Mouse (Mus musculus): ENCODE measurements around the gene B230118H07Rik. TPM values are rescaled to one million over a fixed set of nuclear protein-coding genes. Genes with fewer than 3 reads are reported as not detected.
A peak's percentile ranks its signal among the peaks of the same experiment; 100 is the strongest.

Gene B230118H07Rik
- polyA plus RNA-seq, 1 experiment from 2014 or later, result 64.1 TPM

GRCm38 (mm10) chr2:101597186-101597585 lies 52.1 kb downstream of the B230118H07Rik start:
- Histone ChIP-seq H3K4me1 (peaks cover 58% of the 10 kb centered on the region), H3K36me3 (no peaks in the 10 kb centered on the region), H3K27ac (replicated peaks) (no peak overlapping the region), H3K9me3 (replicated peaks) (no peaks in the 10 kb centered on the region), H3K27me3 (ENCODE audit: low read depth, poor library complexity, severe bottlenecking) (no peaks in the 10 kb centered on the region), H3K4me3 (no peak overlapping the region)
- DNase-seq (ENCODE audit: low spot score), result no peak

- H3K36me3 ChIP-seq, result no peaks in the 10 kb centered on the region
- no peak for DNase-seq (ENCODE audit: low spot score)
- no peak overlapping the region for H3K27ac ChIP-seq (replicated peaks)
- H3K9me3 ChIP-seq (replicated peaks), result no peaks in the 10 kb centered on the region
- 92% methylated on average over 5 of the region's 5 CpGs for WGBS
- H3K4me3 ChIP-seq, result no peak overlapping the region
- H3K27me3 ChIP-seq (ENCODE audit: low read depth, poor library complexity, severe bottlenecking), result no peaks in the 10 kb centered on the region
- H3K4me1 ChIP-seq, result peaks cover 59% of the 10 kb centered on the region
Measured at GRCm38 (mm10) chr2:101594681-101595080, 54.7 kb downstream of the B230118H07Rik start.

DNA sequence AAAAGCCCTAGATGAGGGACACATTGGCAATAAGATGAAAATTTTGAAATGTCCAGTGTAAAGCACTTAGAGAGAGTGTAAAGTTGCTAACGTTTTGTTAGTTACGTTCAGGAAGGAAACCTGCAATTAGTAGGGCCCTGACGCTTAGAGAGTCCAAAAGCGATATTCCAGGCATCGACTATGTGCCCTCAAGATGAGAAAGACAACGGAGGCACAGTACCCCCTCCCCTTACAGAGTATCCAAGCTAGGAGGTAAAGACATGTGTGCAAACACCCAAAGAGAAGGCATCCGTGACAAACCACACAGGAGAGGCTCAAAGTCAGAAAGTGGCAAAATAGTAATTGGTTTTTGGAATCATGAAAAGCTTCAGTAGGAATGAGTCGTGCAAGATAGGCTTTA lies 56.4 kb downstream of the B230118H07Rik start:
- Histone ChIP-seq H3K4me1 (peaks cover 47% of the 10 kb centered on the region), H3K4me3 (no peak overlapping the region), H3K36me3 (no peaks in the 10 kb centered on the region), H3K27ac (replicated peaks) (peak overlapping the region; percentile 69), H3K9me3 (replicated peaks) (no peaks in the 10 kb centered on the region), H3K27me3 (ENCODE audit: low read depth, poor library complexity, severe bottlenecking) (no peaks in the 10 kb centered on the region)
- DNase-seq (ENCODE audit: low spot score), result no peak
- 66% methylated on average over 8 of the region's 8 CpGs for WGBS

- Histone ChIP-seq H3K9me3 (replicated peaks) (no peaks in the 10 kb centered on the region), H3K4me1 (peaks cover 42% of the 10 kb centered on the region), H3K36me3 (no peaks in the 10 kb centered on the region), H3K4me3 (no peak overlapping the region), H3K27ac (replicated peaks) (peak overlapping the region; percentile 69), H3K27me3 (ENCODE audit: low read depth, poor library complexity, severe bottlenecking) (no peaks in the 10 kb centered on the region)
- peak; percentile 22 for DNase-seq (ENCODE audit: low spot score)
- WGBS, result 40% methylated on average over 10 of the region's 10 CpGs
Measured at GRCm38 (mm10) chr2:101592023-101592841, 57.1 kb downstream of the B230118H07Rik start.

DNA sequence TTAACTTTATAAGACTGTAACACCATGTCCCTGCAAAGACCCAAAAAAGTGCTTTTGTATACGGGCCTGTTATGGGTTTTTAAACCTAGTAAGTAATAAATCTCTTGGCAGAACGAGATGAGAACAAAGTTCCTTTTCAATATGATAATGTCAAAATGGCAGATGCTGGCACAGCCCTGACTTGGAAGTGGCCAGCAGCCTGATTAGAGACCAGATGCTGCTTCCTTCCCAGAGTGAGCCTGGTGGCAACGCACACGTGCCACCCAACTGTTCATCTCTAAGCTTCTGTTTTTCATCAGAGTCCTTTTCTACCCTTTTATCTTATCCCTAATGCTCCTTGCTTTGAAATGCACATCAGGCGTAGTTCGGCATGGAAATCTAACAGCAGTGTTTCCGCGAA lies 58.0 kb downstream of the B230118H07Rik start:
- H3K9me3 ChIP-seq (replicated peaks), result no peaks in the 10 kb centered on the region
- H3K36me3 ChIP-seq, result no peaks in the 10 kb centered on the region
- no peak for DNase-seq (ENCODE audit: low spot score)
- H3K4me1 ChIP-seq, result peaks cover 41% of the 10 kb centered on the region
- no peaks in the 10 kb centered on the region for H3K27me3 ChIP-seq (ENCODE audit: low read depth, poor library complexity, severe bottlenecking)
- no peak overlapping the region for H3K4me3 ChIP-seq
- WGBS, result 60% methylated on average over 8 of the region's 8 CpGs
- H3K27ac ChIP-seq (replicated peaks), result peak overlapping the region; percentile 55; the same call in 1 of the 2 replicates

DNA sequence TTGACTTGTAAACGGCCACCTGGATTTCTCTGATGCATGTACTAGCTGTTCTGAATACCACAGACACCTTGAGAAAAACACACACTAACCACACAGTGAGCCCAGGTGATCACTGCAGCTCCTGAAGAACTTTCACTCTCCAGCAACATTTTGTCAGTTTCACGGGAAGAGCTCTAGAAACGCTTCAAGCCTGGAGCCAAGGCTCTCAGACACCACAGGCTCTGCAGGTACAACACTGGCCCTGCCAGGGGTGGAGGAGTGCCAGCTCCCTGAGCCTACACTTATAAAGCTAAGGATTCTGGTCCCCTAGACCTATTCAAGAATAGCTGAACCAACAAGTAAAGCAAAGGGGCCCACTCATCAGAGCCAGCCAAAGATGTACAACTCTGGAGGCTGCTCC lies 67.9 kb downstream of the B230118H07Rik start:
- DNase-seq (ENCODE audit: low spot score), result no peak
- Histone ChIP-seq H3K4me1 (no peaks in the 10 kb centered on the region), H3K27ac (replicated peaks) (no peak overlapping the region), H3K4me3 (no peak overlapping the region), H3K36me3 (no peaks in the 10 kb centered on the region), H3K9me3 (replicated peaks) (no peaks in the 10 kb centered on the region), H3K27me3 (ENCODE audit: low read depth, poor library complexity, severe bottlenecking) (no peaks in the 10 kb centered on the region)
- WGBS, result 88% methylated on average over 3 of the region's 3 CpGs

- DNase-seq (ENCODE audit: low spot score), result no peak
- H3K36me3 ChIP-seq, result no peaks in the 10 kb centered on the region
- no peak overlapping the region for H3K27ac ChIP-seq (replicated peaks)
- no peaks in the 10 kb centered on the region for H3K27me3 ChIP-seq (ENCODE audit: low read depth, poor library complexity, severe bottlenecking)
- no peak overlapping the region for H3K4me3 ChIP-seq
- 90% methylated on average over 3 of the region's 3 CpGs for WGBS
- no peaks in the 10 kb centered on the region for H3K4me1 ChIP-seq
- no peaks in the 10 kb centered on the region for H3K9me3 ChIP-seq (replicated peaks)
Measured at GRCm38 (mm10) chr2:101580977-101581376, 68.4 kb downstream of the B230118H07Rik start.

DNA sequence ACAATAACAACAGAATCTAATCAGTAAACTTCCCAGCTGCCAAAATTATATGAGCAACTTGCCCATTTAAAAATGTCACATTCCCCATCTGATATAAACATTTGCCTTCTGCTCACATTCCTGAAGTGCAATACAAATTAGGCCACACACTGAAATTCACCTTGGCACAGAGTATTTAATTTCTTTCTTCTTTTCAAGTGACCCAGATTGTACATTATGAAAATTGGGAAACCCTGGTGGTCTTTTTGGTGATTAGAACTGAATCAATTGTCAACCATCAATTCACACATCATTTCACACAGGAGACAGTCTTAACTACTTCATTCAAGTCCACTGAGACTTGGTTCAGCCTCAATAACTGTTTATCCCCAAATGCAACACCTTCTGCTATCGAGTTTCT lies 68.9 kb downstream of the B230118H07Rik start:
- Histone ChIP-seq H3K4me1 (no peaks in the 10 kb centered on the region), H3K27me3 (ENCODE audit: low read depth, poor library complexity, severe bottlenecking) (no peaks in the 10 kb centered on the region), H3K9me3 (replicated peaks) (no peaks in the 10 kb centered on the region), H3K4me3 (no peak overlapping the region), H3K36me3 (no peaks in the 10 kb centered on the region), H3K27ac (replicated peaks) (no peak overlapping the region)
- no peak for DNase-seq (ENCODE audit: low spot score)
- WGBS, result 82% methylated on average over 1 of the region's 1 CpGs

GRCm38 (mm10) chr2:101580027-101580426 lies 69.3 kb downstream of the B230118H07Rik start:
- DNase-seq (ENCODE audit: low spot score), result no peak
- H3K9me3 ChIP-seq (replicated peaks), result no peaks in the 10 kb centered on the region
- WGBS, result 86% methylated on average over 2 of the region's 2 CpGs
- no peaks in the 10 kb centered on the region for H3K27me3 ChIP-seq (ENCODE audit: low read depth, poor library complexity, severe bottlenecking)
- H3K4me3 ChIP-seq, result no peak overlapping the region
- H3K27ac ChIP-seq (replicated peaks), result no peak overlapping the region
- H3K36me3 ChIP-seq, result no peaks in the 10 kb centered on the region
- no peaks in the 10 kb centered on the region for H3K4me1 ChIP-seq

GRCm38 (mm10) chr2:101577243-101577642 lies 72.1 kb downstream of the B230118H07Rik start:
- WGBS, result 91% methylated on average over 4 of the region's 4 CpGs

DNA sequence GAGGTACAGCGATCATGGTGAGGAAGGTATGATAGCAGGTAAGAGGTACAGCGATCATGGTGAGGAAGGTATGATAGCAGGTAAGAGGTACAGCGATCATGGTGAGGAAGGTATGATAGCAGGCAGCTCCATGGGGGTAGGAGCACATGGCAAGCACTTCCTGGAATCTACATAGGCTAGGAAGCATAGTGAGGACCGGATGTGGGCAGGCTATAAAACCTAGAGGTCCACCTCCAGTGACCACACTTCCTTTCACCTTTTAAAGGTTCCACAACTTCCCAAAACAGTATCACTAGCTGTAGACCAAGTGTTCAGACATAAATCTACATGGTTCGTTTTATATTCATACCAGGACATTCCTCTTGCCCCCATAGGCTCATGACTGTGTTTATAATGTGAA lies 80.1 kb downstream of the B230118H07Rik start:
- Histone ChIP-seq H3K27me3 (ENCODE audit: low read depth, poor library complexity, severe bottlenecking) (no peaks in the 10 kb centered on the region), H3K36me3 (no peaks in the 10 kb centered on the region), H3K27ac (replicated peaks) (no peak overlapping the region), H3K4me3 (no peak overlapping the region), H3K4me1 (no peaks in the 10 kb centered on the region), H3K9me3 (replicated peaks) (no peaks in the 10 kb centered on the region)
- DNase-seq (ENCODE audit: low spot score), result no peak
- WGBS, result 93% methylated on average over 4 of the region's 5 CpGs

More at GRCm38 (mm10) chr2:101577243-101577642, 72.1 kb downstream of the B230118H07Rik start:
- no peak overlapping the region for H3K27ac ChIP-seq (replicated peaks)
- no peak overlapping the region for H3K4me3 ChIP-seq
- H3K4me1 ChIP-seq, result no peaks in the 10 kb centered on the region
- H3K9me3 ChIP-seq (replicated peaks), result no peaks in the 10 kb centered on the region
- H3K36me3 ChIP-seq, result no peaks in the 10 kb centered on the region
- no peak for DNase-seq (ENCODE audit: low spot score)
- H3K27me3 ChIP-seq (ENCODE audit: low read depth, poor library complexity, severe bottlenecking), result no peaks in the 10 kb centered on the region

DNA sequence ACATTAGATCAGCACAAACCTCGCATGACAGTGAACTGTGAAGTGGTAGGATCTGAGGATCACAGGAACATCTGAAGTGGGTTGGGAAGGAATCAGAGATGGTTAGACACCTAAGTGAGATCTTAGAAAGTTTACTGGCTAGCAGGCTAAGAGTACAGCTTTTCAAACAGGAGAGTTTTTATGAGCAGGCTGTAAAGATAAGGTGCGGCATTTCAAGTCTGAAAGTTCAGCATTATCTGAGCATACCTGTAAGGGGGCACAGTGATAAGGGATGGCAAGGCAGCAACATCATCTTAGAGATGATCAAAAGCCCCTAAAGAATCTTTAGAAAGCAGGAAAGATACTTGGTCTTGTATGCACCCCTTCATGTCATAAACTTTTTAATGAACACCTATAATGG lies 81.8 kb downstream of the B230118H07Rik start:
- no peaks in the 10 kb centered on the region for H3K4me1 ChIP-seq
- no peak overlapping the region for H3K4me3 ChIP-seq
- no peaks in the 10 kb centered on the region for H3K9me3 ChIP-seq (replicated peaks)
- no peaks in the 10 kb centered on the region for H3K27me3 ChIP-seq (ENCODE audit: low read depth, poor library complexity, severe bottlenecking)
- no peak overlapping the region for H3K27ac ChIP-seq (replicated peaks)
- 90% methylated on average over 2 of the region's 2 CpGs for WGBS
- no peaks in the 10 kb centered on the region for H3K36me3 ChIP-seq
- no peak for DNase-seq (ENCODE audit: low spot score)

GRCm38 (mm10) chr2:101563776-101564175 lies 85.6 kb downstream of the B230118H07Rik start:
- H3K9me3 ChIP-seq (replicated peaks), result no peaks in the 10 kb centered on the region

More at GRCm38 (mm10) chr2:101563776-101564175, 85.6 kb downstream of the B230118H07Rik start:
- no peak overlapping the region for H3K27ac ChIP-seq (replicated peaks)
- no peaks in the 10 kb centered on the region for H3K4me1 ChIP-seq
- no peaks in the 10 kb centered on the region for H3K36me3 ChIP-seq
- 87% methylated on average over 4 of the region's 4 CpGs for WGBS
- DNase-seq (ENCODE audit: low spot score), result no peak
- H3K27me3 ChIP-seq (ENCODE audit: low read depth, poor library complexity, severe bottlenecking), result no peaks in the 10 kb centered on the region
- no peak overlapping the region for H3K4me3 ChIP-seq
